Mouse (Mus musculus) monocyte, adult 59 days (primary cell): ENCODE measurements around the gene Slc38a11. TPM values are rescaled to one million over a fixed set of nuclear protein-coding genes. Genes with fewer than 3 reads are reported as not detected.

Experiments
- total RNA-seq, 2 experiments: library from RNA; stranded (reverse); gene quantifications; one replicate each; pipeline ENCODE4 v1.2.4; 2023

The Slc38a11 gene
- total RNA-seq: not detected

GRCm38 (mm10) chr2:65363828-65364497 lies at the start of gene Slc38a11:
Slc38a11 (minus strand) TSS chr2:65364034.

Other genes with a start within 250 kb of the Slc38a11 start
- under 1 TPM; 0.43 to 0.84 TPM for gene Cobll1, start 124.6 kb downstream of the Slc38a11 start, total RNA-seq
- not detected for gene Scn3a, start 203.6 kb upstream of the Slc38a11 start, total RNA-seq